Mouse (Mus musculus) activated CD4-positive, CD25-positive, alpha-beta regulatory T cell (primary cell): ENCODE data around the gene Pde8a. TPM values are rescaled to one million over a fixed set of nuclear protein-coding genes. Genes with fewer than 3 reads are reported as not detected.

ENCODE experiments used
- polyA plus RNA-seq, 2 experiments: library from polyadenylated mRNA; unstranded; fragments of 100-300 nt; shearing (Covaris generic); gene quantifications; one replicate each; pipeline ENCODE4 v1.2.1; 2017

The Pde8a gene
- polyA plus RNA-seq, result 1 to 10 TPM; 6.1 to 7.0 TPM

GRCm38 (mm10) chr7:81213347-81214152 is at the start of gene Pde8a:
Gene Pde8a (plus strand): TSS chr7:81213596.

GRCm38 (mm10) chr7:81344544-81345446 is 131.4 kb downstream of the Pde8a start, which contains the start of gene Rps17:
Gene Rps17 (minus strand): TSS chr7:81345254.

Other genes starting within 250 kb of the Pde8a start
- gene Zfp592, start 219.9 kb upstream of the Pde8a start, polyA plus RNA-seq, result 10 to 100 TPM; 50.0 to 52.5 TPM
- gene Alpk3, start 156.0 kb upstream of the Pde8a start, polyA plus RNA-seq, result under 1 TPM; 0.08 to 0.12 TPM
- under 1 TPM in 1 of 2 experiments, not detected in 1; 0.07 TPM for gene Slc28a1, start 98.8 kb upstream of the Pde8a start, polyA plus RNA-seq
- gene Rps17, start 131.7 kb downstream of the Pde8a start, polyA plus RNA-seq, result 100 to 1,000 TPM; 534 to 905 TPM
- under 1 TPM in 1 of 2 experiments, not detected in 1; 0.60 TPM for gene Cpeb1, start 241.9 kb downstream of the Pde8a start, polyA plus RNA-seq